Mouse (Mus musculus) monocyte, adult 2 months (primary cell): ENCODE data around the gene Kank1.
"Not testable (repeated sequence)": the region's sequence is repeated elsewhere in the genome, so short reads cannot be mapped to it uniquely, and the experiment has no call there.

Experiments
- DNase-seq, 2 experiments: peaks; one replicate each; pipeline ENCODE4 v3.0.0; 2022; ENCODE audit warnings: low spot score in 2 of 2, low read depth in 1 of 2

Kank1 gene

GRCm38 (mm10) chr19:25436175-25436574 is 199.4 kb downstream of the Kank1 start:
- DNase-seq = no peak

- DNase-seq = no peak
These were observed 200.2 kb downstream of the Kank1 start for GRCm38 (mm10) chr19:25436789-25437650.

GRCm38 (mm10) chr19:25438246-25438645 is 201.5 kb downstream of the Kank1 start:
- no peak for DNase-seq

GRCm38 (mm10) chr19:25439807-25440206 is 203.0 kb downstream of the Kank1 start:
- DNase-seq = no peak

- no peak for DNase-seq
These were observed 204.0 kb downstream of the Kank1 start for GRCm38 (mm10) chr19:25440736-25441135.

- DNase-seq = no peak
These were observed 208.3 kb downstream of the Kank1 start for GRCm38 (mm10) chr19:25445054-25445453.

GRCm38 (mm10) chr19:25445842-25446241 is 209.1 kb downstream of the Kank1 start:
- DNase-seq = no peak

GRCm38 (mm10) chr19:25446683-25447082 is 209.9 kb downstream of the Kank1 start:
- DNase-seq = no peak

- DNase-seq = no peak
These were observed 210.6 kb downstream of the Kank1 start for GRCm38 (mm10) chr19:25447373-25447772.

GRCm38 (mm10) chr19:25450869-25451629 is 214.3 kb downstream of the Kank1 start:
- peak in 1 of 2 experiments; percentile 17 for DNase-seq

GRCm38 (mm10) chr19:25453146-25453545 is 216.4 kb downstream of the Kank1 start:
- no peak for DNase-seq

- no peak for DNase-seq
These were observed 224.0 kb downstream of the Kank1 start for GRCm38 (mm10) chr19:25460760-25461159.

- DNase-seq = no peak
These were observed 225.0 kb downstream of the Kank1 start for GRCm38 (mm10) chr19:25461553-25462320.

GRCm38 (mm10) chr19:25475806-25476205 is 239.0 kb downstream of the Kank1 start:
- DNase-seq = not testable (repeated sequence)

- DNase-seq = no peak
These were observed 242.4 kb downstream of the Kank1 start for GRCm38 (mm10) chr19:25479152-25479669.

GRCm38 (mm10) chr19:25480820-25481219 is 244.0 kb downstream of the Kank1 start:
- DNase-seq = no peak
